Mouse (Mus musculus) G1E (cell line): Measurements from ENCODE around the gene Pcsk2. TPM values are rescaled to one million over a fixed set of nuclear protein-coding genes. Genes with fewer than 3 reads are reported as not detected.

Source experiments
- ATAC-seq: 2 replicates; pipeline ENCODE4 v1.8.0; 2016; ENCODE audit warnings: mild to moderate bottlenecking; ENCODE audit not compliant: insufficient number of reproducible peaks, poor library complexity, low FRiP score, severe bottlenecking; ENCODE audit errors: extremely low read depth
- DNase-seq: peaks from one replicate; pipeline ENCODE4 v3.0.0; 2012; ENCODE audit warnings: low spot score
- H3K27me3 ChIP-seq: 2 replicates; pipeline ENCODE4 v1.6.1; 2012; ENCODE audit warnings: mild to moderate bottlenecking, low read length, inconsistent platforms; ENCODE audit not compliant: insufficient read depth
- H3K36me3 ChIP-seq: replicated peaks from 2 replicates; pipeline ENCODE3; 2012; ENCODE audit warnings: mild to moderate bottlenecking, inconsistent platforms
- H3K4me1 ChIP-seq: 2 replicates; pipeline ENCODE4 v1.6.1; 2012; ENCODE audit warnings: low read depth, low read length, inconsistent platforms, mixed read lengths; ENCODE audit not compliant: insufficient read depth
- H3K4me3 ChIP-seq: 2 replicates; pipeline ENCODE4 v1.5.1; 2012; ENCODE audit warnings: low read depth, mild to moderate bottlenecking, inconsistent platforms, low read length, moderate library complexity, mixed read lengths
- H3K9me3 ChIP-seq: replicated peaks from 2 replicates; pipeline ENCODE4 v1.6.1; 2012; ENCODE audit warnings: inconsistent platforms
- CTCF ChIP-seq: IDR thresholded peaks from 2 replicates; pipeline ENCODE4 v1.5.1; 2012; ENCODE audit warnings: low read depth, low read length, inconsistent platforms, mixed read lengths
- GATA1 ChIP-seq: IDR thresholded peaks from 2 replicates; pipeline ENCODE4 v1.6.1; 2012; ENCODE audit warnings: borderline replicate concordance, low read length, inconsistent platforms, mixed read lengths
- GATA2 ChIP-seq: IDR thresholded peaks from 2 replicates; pipeline ENCODE4 v1.6.1; 2012; ENCODE audit warnings: low read depth, low read length, inconsistent platforms, borderline replicate concordance
- POLR2AphosphoS5 ChIP-seq: IDR thresholded peaks from 2 replicates; pipeline ENCODE4 v1.6.1; 2012; ENCODE audit warnings: low read depth, low read length, inconsistent platforms; ENCODE audit not compliant: insufficient replicate concordance
- TAL1 ChIP-seq: conservative IDR thresholded peaks from 2 replicates; pipeline ENCODE4 v1.6.1; 2012; ENCODE audit warnings: low read depth, low read length, inconsistent platforms, mixed read lengths
- polyA plus RNA-seq: library from polyadenylated mRNA; stranded (reverse); fragments of >175 nt; gene quantifications from 2 replicates; pipeline ENCODE4 v1.2.3, GENCODE M21; 2012
- total RNA-seq, 2 experiments: library from RNA; stranded (forward) in 1 of 2; stranded (reverse) in 1 of 2; fragments of 200-1000 nt in 1 of 2; fragments of >200 nt in 1 of 2; fragmentation: Nextera tagmentation in 1 of 2; gene quantifications; 2 replicates each; pipeline ENCODE4 v1.2.3; 2014 to 2017

Gene Pcsk2
- total and polyA plus RNA-seq, 3 experiments = 0.15 to 0.27 TPM; not detected in 1

GRCm38 (mm10) chr2:143806140-143806923 is 260.4 kb downstream of the Pcsk2 start:
- peaks cover 8% of the 10 kb centered on the region for H3K9me3 ChIP-seq
- no peak for ATAC-seq
- no peaks in the 10 kb centered on the region for H3K4me1 ChIP-seq
- no peak for DNase-seq
- H3K36me3 ChIP-seq = no peaks in the 10 kb centered on the region
- no peak for TF ChIP-seq TAL1
- no peak for TF ChIP-seq GATA2
- TF ChIP-seq GATA1 = no peak
- TF ChIP-seq POLR2AphosphoS5 = no peak
- TF ChIP-seq CTCF = no peak
- H3K4me3 ChIP-seq = no peak overlapping the region
- no peaks in the 10 kb centered on the region for H3K27me3 ChIP-seq

DNA sequence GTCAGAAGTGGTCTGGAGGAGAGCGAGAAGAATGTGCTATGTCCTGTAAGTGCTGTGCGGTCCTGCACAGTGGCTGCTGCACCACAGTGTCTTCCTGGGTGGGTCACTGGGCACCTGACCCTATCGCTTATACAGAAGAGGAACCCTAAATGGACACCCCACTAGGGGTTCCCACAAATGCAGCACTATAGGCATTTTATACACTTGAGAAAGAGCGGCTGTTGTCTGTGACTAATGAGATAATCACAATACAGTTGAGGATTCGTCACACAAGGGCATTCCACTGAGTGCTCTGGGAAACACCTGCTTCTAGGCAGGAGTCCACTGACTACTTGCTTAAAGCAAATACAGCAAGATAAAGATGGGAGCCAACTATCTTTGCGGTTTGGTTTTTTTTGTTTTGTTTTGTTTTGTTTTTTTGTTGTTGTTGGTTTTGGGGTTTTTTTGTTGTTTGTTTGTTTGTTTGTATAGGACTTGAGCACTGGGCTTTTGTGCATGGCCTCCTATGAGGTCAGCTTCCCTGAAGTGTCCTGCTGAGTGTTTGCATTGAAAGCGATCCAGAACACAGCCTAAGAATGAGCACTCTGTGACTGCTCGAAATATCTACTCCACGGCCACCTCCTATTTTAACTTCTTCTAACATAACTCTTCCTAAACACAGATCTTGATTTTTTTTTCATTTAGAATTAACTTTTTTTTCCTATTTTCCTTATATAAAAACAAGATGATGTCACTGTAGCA is 261.1 kb downstream of the Pcsk2 start:
- TF ChIP-seq TAL1 (no peak), POLR2AphosphoS5 (no peak), GATA2 (no peak), CTCF (no peak), GATA1 (no peak)
- DNase-seq (no peak), ATAC-seq (no peak)
- Histone ChIP-seq H3K4me3 (no peak overlapping the region), H3K27me3 (no peaks in the 10 kb centered on the region), H3K36me3 (no peaks in the 10 kb centered on the region), H3K4me1 (no peaks in the 10 kb centered on the region), H3K9me3 (peaks cover 10% of the 10 kb centered on the region)

- H3K27me3 ChIP-seq = no peaks in the 10 kb centered on the region
- H3K4me3 ChIP-seq = no peak overlapping the region
- no peaks in the 10 kb centered on the region for H3K36me3 ChIP-seq
- H3K4me1 ChIP-seq = no peaks in the 10 kb centered on the region
- TF ChIP-seq TAL1 (no peak), CTCF (no peak), GATA2 (no peak), GATA1 (no peak), POLR2AphosphoS5 (no peak)
- peaks cover 16% of the 10 kb centered on the region for H3K9me3 ChIP-seq
- ATAC-seq (no peak), DNase-seq (no peak)
These were observed 262.8 kb downstream of the Pcsk2 start for GRCm38 (mm10) chr2:143808789-143809188.

- Histone ChIP-seq H3K27me3 (no peaks in the 10 kb centered on the region), H3K9me3 (peaks cover 12% of the 10 kb centered on the region), H3K4me1 (no peaks in the 10 kb centered on the region), H3K4me3 (no peak overlapping the region), H3K36me3 (no peaks in the 10 kb centered on the region)
- TF ChIP-seq TAL1 (no peak), GATA1 (no peak), CTCF (no peak), POLR2AphosphoS5 (no peak), GATA2 (no peak)
- DNase-seq (no peak), ATAC-seq (no peak)
These were observed 266.3 kb downstream of the Pcsk2 start for GRCm38 (mm10) chr2:143812262-143812661.

- no peaks in the 10 kb centered on the region for H3K27me3 ChIP-seq
- TF ChIP-seq GATA1 = no peak
- TF ChIP-seq CTCF = no peak
- TF ChIP-seq TAL1 = no peak
- no peak for TF ChIP-seq POLR2AphosphoS5
- TF ChIP-seq GATA2 = no peak
- peaks cover 9% of the 10 kb centered on the region for H3K9me3 ChIP-seq
- DNase-seq = no peak
- H3K4me1 ChIP-seq = no peaks in the 10 kb centered on the region
- H3K4me3 ChIP-seq = no peak overlapping the region
- ATAC-seq = no peak
- H3K36me3 ChIP-seq = no peaks in the 10 kb centered on the region
These were observed 267.5 kb downstream of the Pcsk2 start for GRCm38 (mm10) chr2:143813461-143813860.

GRCm38 (mm10) chr2:143831645-143832044 is 285.7 kb downstream of the Pcsk2 start:
- ATAC-seq (no peak), DNase-seq (no peak)
- Histone ChIP-seq H3K9me3 (no peaks in the 10 kb centered on the region), H3K27me3 (no peaks in the 10 kb centered on the region), H3K4me1 (no peaks in the 10 kb centered on the region; the same call in 1 of the 2 replicates), H3K4me3 (no peak overlapping the region), H3K36me3 (no peaks in the 10 kb centered on the region)
- TF ChIP-seq GATA1 (no peak), GATA2 (no peak), TAL1 (no peak), POLR2AphosphoS5 (no peak), CTCF (no peak)
